Mouse (Mus musculus) ZHBTc4 (cell line): Measurements from ENCODE around the gene AC124108.1.

Experiments used
- DNase-seq: peaks from one replicate; pipeline ENCODE4 v3.0.0-alpha.2; 2011; ENCODE audit warnings: low read depth, low spot score

Gene AC124108.1

GRCm38 (mm10) chr1:132200562-132201510 is 9.6 kb downstream of the AC124108.1 start:
- DNase-seq, result peak; percentile 98

GRCm38 (mm10) chr1:132201511-132201860 is 10.2 kb downstream of the AC124108.1 start:
- DNase-seq, result peak; percentile 53

- no peak for DNase-seq
Observed at GRCm38 (mm10) chr1:132201936-132202335, 10.7 kb downstream of the AC124108.1 start.

GRCm38 (mm10) chr1:132202771-132203170 is 11.5 kb downstream of the AC124108.1 start:
- no peak for DNase-seq

- DNase-seq, result no peak
Observed at GRCm38 (mm10) chr1:132205958-132206357, 14.7 kb downstream of the AC124108.1 start.

- DNase-seq, result no peak
Observed at GRCm38 (mm10) chr1:132206828-132207227, 15.6 kb downstream of the AC124108.1 start.

GRCm38 (mm10) chr1:132208154-132208553 is 16.9 kb downstream of the AC124108.1 start:
- DNase-seq, result peak; percentile 26

- no peak for DNase-seq
Observed at GRCm38 (mm10) chr1:132209400-132209799, 18.1 kb downstream of the AC124108.1 start.

- peak; percentile 92 for DNase-seq
Observed at GRCm38 (mm10) chr1:132210922-132211321, 19.7 kb downstream of the AC124108.1 start.

- DNase-seq, result no peak
Observed at GRCm38 (mm10) chr1:132211672-132212071, 20.4 kb downstream of the AC124108.1 start.

- peak; percentile 84 for DNase-seq
Observed at GRCm38 (mm10) chr1:132212218-132212617, 21.0 kb downstream of the AC124108.1 start.

- no peak for DNase-seq
Observed at GRCm38 (mm10) chr1:132213076-132213475, 21.8 kb downstream of the AC124108.1 start.

GRCm38 (mm10) chr1:132216276-132216675 is 25.0 kb downstream of the AC124108.1 start:
- no peak for DNase-seq

- DNase-seq, result no peak
Observed at GRCm38 (mm10) chr1:132221627-132222026, 30.4 kb downstream of the AC124108.1 start.

GRCm38 (mm10) chr1:132222166-132222565 is 30.9 kb downstream of the AC124108.1 start:
- peak; percentile 49 for DNase-seq

GRCm38 (mm10) chr1:132226297-132227080 is 35.2 kb downstream of the AC124108.1 start:
- DNase-seq, result no peak

GRCm38 (mm10) chr1:132229667-132230066 is 38.4 kb downstream of the AC124108.1 start, which contains the start of gene Gm10188:
Gm10188 (minus strand) TSS chr1:132229767.
- DNase-seq, result no peak

- no peak for DNase-seq
Observed at GRCm38 (mm10) chr1:132231470-132232274, 40.4 kb downstream of the AC124108.1 start.

GRCm38 (mm10) chr1:132233566-132233965 is 42.3 kb downstream of the AC124108.1 start:
- peak; percentile 95 for DNase-seq

- DNase-seq, result no peak
Observed at GRCm38 (mm10) chr1:132234757-132235273, 43.6 kb downstream of the AC124108.1 start.

GRCm38 (mm10) chr1:132237585-132238159 is 46.4 kb downstream of the AC124108.1 start:
- peak; percentile 93 for DNase-seq
